Mouse (Mus musculus): ENCODE data around the gene Amn.

Amn gene

DNA sequence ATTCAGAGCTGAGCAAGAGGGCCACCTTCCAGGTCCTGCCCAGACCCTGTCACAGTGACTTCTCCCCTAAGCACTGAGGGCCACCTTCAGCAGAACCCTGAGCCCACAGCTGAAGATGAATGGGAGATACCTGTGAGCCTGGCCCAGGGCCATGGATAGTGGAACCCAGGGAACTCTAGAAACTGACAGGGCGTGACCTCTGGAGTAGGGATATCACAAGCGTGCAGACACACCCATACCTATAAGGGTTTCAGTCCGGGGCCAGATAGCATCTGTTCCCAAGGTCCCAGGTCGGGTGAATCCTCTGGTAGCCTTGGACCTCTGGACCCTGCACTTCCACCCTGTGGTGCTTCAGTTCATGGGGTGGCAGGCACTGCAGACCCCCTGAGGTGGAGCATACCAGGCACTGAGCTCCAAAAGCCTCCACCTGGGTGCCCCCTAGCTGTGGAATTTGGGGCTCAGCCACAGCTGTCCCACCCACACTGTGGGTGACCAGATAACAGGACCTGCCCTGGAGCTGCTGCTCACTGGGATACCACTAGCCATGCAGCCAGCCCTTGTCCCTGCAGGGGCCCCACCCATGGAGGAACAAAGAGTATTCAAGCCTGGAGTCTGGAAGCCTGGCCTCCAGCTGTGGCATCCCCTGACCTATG lies 3.1 kb upstream of the Amn start:
- DNase-seq (ENCODE audit: low spot score), result no peak

DNA sequence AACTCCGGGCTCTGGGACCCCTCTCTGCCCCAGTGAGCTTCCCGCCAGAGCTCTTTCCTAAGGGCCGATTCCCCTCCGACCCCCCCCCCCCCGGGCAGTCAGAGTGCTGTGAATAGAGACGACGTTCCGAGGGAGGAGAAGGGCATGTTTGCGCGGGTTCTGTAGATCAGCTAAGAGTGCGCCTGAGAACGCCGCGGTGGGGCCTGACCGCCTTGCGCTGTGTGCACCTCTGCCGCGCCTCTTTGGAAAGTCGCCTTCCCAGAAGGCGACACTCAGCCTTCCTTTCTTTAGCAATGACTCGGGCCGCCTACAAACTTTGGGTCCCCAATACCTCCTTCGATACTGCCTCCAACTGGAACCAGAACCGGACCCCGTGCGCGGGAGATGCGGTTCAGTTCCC lies 511 bp downstream of the Amn start:
- DNase-seq (ENCODE audit: low spot score), result no peak

DNA sequence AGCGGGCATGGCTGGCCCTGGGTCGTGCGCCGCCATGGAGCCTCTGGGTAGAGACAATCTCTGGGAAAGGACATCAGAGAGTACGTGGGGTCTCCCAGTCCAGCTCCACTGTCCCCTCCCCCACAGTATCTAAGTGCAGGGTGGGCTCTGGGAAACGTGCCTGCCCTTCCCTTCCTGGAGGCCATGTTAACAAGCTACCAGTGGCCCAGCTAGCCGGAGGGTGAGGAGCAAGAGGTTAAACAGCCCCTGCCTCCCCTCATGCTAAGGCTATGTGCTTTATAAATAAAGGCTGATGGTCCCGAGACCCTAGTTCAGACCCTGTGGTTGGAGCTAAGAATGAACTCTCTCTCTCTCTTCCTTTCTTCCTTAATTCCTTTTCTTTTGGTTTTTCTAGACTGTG lies 1.1 kb downstream of the Amn start:
- DNase-seq (ENCODE audit: low spot score), result no peak

DNA sequence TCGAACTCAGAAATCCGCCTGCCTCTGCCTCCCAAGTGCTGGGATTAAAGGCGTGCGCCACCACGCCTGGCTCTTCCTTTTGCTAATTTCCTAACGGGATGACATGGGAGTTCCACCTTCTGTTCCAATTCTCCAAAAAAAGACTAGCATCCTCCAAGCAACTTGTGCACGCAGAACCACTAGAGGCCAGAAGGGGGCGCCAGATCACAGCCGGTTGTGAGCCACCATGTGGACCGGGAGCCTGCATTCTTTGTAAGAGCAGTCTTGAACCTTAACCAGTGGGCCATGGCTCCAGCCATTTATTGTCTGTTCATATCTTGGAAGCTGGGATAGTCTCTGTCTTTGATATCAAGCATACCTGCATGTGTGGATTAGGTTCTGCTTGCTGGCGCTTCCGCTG lies 1.5 kb downstream of the Amn start:
- DNase-seq (ENCODE audit: low spot score), result no peak

GRCm38 (mm10) chr12:111274006-111274405 lies 3.1 kb downstream of the Amn start:
- no peak for DNase-seq (ENCODE audit: low spot score)

DNA sequence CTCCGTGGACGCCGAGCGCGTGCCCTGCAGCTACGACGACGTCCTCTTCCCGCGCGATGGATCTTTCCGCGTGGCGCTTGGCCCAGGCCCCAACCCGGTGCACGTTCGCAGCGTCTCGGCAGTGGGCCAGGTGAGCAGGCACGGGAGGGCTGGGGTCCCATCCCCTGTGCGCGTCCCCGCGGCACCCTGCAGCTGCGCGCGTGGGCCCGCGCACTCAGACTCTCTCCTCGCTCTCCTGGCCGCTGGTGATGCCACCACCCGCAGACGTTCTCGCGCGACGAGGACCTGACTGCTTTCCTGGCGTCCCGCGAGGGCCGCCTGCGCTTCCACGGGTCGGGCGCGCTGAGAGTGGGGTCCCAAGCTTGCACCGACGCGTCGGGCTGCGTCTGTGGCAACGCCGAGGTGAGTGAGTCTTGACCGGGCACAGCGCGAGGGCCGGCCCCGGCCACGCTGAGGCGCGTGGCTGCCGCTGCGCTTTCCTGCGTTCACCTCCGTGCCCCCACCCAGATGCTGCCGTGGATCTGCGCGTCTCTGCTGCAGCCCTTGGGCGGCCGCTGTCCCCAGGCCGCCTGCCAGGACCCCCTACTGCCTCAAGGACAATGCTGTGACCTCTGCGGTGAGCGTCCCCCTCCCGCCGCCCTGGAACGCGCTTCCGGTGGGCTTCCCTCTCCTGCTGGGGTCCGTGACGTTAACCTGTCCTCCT lies 3.7 kb downstream of the Amn start:
- DNase-seq (ENCODE audit: low spot score), result no peak

DNA sequence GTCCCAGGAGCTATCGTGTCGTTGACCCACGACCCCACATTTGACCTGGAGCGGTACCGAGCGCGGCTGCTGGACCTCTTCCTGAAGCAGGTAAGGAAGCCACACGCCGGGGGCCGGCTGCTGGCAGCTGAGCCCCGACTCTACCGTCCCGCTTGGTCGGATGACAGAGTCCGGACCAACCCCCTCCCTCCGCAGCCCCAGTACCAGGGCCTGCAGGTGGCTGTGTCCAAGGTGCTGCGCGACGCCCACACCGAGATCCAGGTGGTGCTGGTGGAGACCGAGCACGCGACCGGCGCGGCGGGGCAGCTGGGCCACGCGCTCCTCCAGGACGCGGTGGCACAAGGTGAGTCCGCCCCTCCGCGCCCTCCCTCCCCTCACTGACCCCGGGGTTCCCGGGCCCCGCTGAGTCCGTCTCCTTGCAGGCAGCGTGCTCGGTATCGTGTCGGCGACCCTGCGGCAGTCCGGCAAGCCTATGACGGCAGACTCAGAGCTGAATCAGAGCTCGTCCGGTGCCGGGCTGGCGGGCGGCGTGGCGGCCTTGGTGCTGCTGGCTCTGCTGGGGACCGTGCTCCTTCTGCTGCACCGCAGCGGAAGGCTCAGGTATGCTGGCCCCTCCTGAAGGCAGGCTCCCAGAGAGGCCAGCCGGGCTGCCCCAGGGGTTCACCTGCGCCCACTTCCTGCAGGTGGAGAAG lies 4.4 kb downstream of the Amn start:
- DNase-seq (ENCODE audit: low spot score), result no peak

GRCm38 (mm10) chr12:111276371-111276770 lies 5.5 kb downstream of the Amn start:
- no peak for DNase-seq (ENCODE audit: low spot score)

GRCm38 (mm10) chr12:111283573-111283972 lies 12.7 kb downstream of the Amn start:
- DNase-seq (ENCODE audit: low spot score), result no peak

GRCm38 (mm10) chr12:111284532-111284931 lies 13.6 kb downstream of the Amn start:
- no peak for DNase-seq (ENCODE audit: low spot score)

GRCm38 (mm10) chr12:111293025-111293424 lies 22.1 kb downstream of the Amn start:
- no peak for DNase-seq (ENCODE audit: low spot score)

- no peak for DNase-seq (ENCODE audit: low spot score)
These were observed 30.6 kb downstream of the Amn start for GRCm38 (mm10) chr12:111301322-111302017.

GRCm38 (mm10) chr12:111302018-111302345 lies 31.1 kb downstream of the Amn start:
- no peak for DNase-seq (ENCODE audit: low spot score)

GRCm38 (mm10) chr12:111303702-111304337 lies 32.9 kb downstream of the Amn start:
- DNase-seq (ENCODE audit: low spot score), result no peak

DNA sequence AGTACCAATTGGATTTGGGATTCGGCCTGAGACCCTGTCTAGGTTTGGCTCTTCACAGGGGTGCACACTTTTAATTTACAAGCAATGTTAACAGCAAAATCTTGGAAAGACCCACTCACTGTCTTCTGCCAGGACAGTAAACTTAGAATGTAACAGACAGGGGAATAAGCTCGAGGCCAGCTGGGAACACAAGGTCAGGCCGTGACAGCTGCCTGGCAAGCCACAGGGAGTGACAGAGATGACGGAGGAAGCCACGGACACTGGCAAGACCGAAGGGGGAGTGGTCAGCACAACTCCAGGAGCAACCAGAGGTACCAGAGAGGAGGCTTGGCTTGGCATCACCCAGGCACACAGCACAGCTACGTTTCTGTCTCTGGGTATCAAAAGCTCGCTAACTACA lies 35.9 kb downstream of the Amn start:
- DNase-seq (ENCODE audit: low spot score), result no peak

DNA sequence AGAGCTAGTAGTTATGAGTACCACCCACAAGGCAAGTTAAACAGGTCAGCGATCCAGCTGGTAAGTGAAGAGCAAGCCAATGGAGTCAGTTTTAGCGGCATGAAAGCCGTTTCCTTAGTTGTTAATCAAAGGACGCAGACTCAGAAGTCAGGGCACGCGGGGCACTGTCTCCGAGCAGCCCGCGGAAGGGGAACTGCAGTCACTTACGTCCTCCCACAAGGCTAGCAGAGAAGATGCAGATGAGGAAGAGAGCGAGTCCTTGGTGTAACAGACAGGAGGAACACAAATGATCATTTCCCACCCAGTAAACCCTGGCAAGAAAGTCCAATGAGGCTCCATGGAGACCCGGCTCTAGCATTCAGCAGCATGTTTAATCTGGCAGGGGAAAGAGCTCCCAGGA lies 38.4 kb downstream of the Amn start:
- no peak for DNase-seq (ENCODE audit: low spot score)

- no peak for DNase-seq (ENCODE audit: low spot score)
These were observed 39.0 kb downstream of the Amn start for GRCm38 (mm10) chr12:111309931-111310330.

- DNase-seq (ENCODE audit: low spot score), result no peak
These were observed 40.9 kb downstream of the Amn start for GRCm38 (mm10) chr12:111311775-111312174.

- no peak for DNase-seq (ENCODE audit: low spot score)
These were observed 43.4 kb downstream of the Amn start for GRCm38 (mm10) chr12:111314273-111314672.

DNA sequence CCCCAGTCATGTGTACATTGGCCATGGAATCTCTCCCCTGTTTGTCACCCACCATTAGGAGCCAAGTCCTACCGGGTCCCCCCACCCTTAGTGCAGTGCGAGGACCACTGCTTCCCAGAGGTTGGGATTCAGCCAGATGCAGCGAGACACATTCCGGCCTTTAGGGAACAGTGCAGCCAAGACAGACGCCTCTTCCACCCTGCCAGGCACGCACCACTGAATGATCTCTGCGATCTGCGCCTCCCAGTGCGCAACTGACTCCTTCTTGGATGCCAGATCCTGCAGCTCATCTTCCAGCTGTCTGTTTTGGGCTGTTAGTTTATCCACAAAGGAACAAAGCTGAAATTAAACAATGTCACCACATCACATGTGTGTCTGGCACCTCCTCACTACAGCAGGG lies 46.8 kb downstream of the Amn start:
- no peak for DNase-seq (ENCODE audit: low spot score)

DNA sequence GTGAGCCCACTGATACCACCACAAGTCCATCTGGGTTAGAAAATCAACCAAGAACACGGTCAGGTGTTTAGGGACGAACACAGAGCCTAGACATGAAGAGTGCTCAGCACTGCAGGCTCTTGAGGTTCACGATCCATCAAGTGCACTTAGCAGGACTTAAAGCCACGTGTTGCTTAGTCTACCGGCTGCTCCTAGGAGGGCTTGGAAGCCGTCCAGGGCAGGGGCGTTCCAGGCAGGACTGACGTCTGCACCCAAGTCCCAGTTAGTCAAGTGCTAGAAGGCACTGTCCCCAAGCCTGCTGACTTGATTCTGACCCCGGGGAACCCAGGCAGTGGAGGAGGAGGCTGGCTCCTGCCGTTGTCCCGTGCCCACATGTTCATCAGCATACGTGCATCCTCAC lies 49.7 kb downstream of the Amn start:
- no peak for DNase-seq (ENCODE audit: low spot score)

GRCm38 (mm10) chr12:111321832-111322231 lies 50.9 kb downstream of the Amn start:
- DNase-seq (ENCODE audit: low spot score), result no peak

Measured in ovary, adult 18-20 months (tissue).